Mouse (Mus musculus): Measurements from ENCODE around the gene Dusp3.

DNA sequence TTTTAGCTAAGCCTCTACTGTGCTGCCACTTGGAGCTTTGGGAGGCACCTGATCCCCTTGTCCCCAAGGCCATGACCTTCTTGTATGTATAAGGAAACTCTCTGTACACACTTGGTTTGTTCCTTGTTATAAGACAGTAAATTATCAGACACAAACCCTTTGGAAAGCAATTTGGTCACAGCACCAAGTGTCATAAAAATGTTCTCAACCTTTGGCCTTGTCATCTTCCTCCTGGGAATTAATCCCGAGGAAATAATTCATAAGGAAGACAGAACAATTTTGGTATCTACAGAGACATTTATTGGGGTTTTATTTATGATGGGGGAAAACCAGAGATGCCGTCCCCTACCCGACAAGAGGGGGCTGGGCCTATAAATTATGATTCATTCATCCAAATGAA is 51.1 kb downstream of the Dusp3 start:
- TF ChIP-seq CTCF (IDR thresholded peaks at IDR 0.05; ENCODE audit: low read depth) (no peak), EP300 (IDR thresholded peaks at IDR 0.05; ENCODE audit: low read depth) (no peak)

Data from heart, postnatal 0 days (tissue).